Mouse (Mus musculus): Measurements from ENCODE around the gene Mctp2.

GRCm38 (mm10) chr7:72071418-72072184 is 234.8 kb downstream of the Mctp2 start:
- no peak for TF ChIP-seq CTCF (IDR thresholded peaks at IDR 0.05; ENCODE audit: low read depth, low read length)
- TF ChIP-seq POLR2AphosphoS5 (IDR thresholded peaks at IDR 0.05; ENCODE audit: insufficient replicate concordance, low read depth, low read length) = no peak
- TF ChIP-seq TAL1 (conservative IDR thresholded peaks at IDR 0.05; ENCODE audit: low read depth, low read length) = no peak
- no peak for TF ChIP-seq GATA1 (IDR thresholded peaks at IDR 0.05; ENCODE audit: borderline replicate concordance, low read length)

All from G1E (cell line).